23 mouse cellular contexts compared by ENCODE assay signal in the genomic region with DNA sequence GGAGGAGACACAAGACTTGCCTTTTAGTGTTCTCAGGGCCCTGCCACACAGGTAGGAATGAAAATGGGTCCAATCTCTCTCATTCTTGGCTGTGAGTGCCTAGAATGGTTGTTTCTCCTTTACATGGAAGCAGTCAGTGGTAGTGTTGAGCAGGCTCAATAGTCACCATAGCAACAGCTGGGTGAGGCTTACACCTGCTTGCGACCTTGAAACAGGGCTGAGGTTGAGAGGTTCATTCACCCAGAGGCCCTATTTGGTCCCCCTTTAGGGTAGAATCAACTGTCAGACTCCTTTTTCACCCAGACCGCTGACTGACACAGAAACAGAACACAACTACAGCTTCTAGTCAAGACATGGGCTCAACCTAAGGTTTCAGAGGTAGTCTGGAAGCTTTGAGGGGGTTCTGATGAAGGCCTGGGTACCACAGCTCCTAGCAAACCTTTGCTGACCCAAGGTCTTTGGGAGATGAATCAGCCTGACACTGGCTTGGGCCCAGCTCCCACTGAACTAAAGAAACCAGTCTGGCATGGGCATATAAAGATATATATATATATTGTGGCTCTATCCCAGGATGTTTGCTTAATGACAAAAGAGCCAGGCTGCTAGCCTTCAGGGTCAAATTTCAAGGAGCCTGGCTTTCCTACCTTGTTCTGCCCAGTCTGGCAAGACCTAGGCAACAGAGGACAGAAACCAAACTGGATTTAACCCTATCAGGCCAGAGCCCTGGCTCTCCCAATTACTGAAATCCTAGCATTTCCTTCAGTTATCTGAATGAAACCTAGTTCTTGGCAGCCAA. TPM values are rescaled to one million over a fixed set of nuclear protein-coding genes. Genes with fewer than 3 reads are reported as not detected.
DNase-seq lines count a peak whose midpoint lies in the region; ATAC-seq and TF ChIP-seq lines count a peak whose summit lies in the region.
"Had no signal": no experiment of that assay in that cellular context is flagged by ENCODE, and none has a peak within 500 bp of the region (broad histone marks: within the 10 kb centered on the region; RNA-seq: fewer than 3 reads in every experiment).

No protein-coding gene starts in this region.

- H3K9ac ChIP-seq in hindbrain, embryonic 13.5 days: no peak overlapping the region
- no peak overlapping the region for H3K9ac ChIP-seq in liver, embryonic 11.5 days (ENCODE audit: low read depth, low read length)
- H3K9ac ChIP-seq: forebrain, embryonic 13.5 days; hindbrain, embryonic 14.5 days had no signal

- H3K79me2 ChIP-seq in myocyte (ENCODE audit: control insufficient read depth, insufficient read depth): no peaks in the 10 kb centered on the region

- H3K4me3 ChIP-seq in kidney, adult 2 months (ENCODE audit: insufficient read depth, low read depth, low read length): no peak overlapping the region
- H3K4me3 ChIP-seq in myocyte: no peak overlapping the region
- no peak overlapping the region for H3K4me3 ChIP-seq in hindbrain, embryonic 13.5 days
- no peak overlapping the region for H3K4me3 ChIP-seq in liver, embryonic 11.5 days (ENCODE audit: low read depth, low read length)
- H3K4me3 ChIP-seq: forebrain, embryonic 13.5 days; midbrain, embryonic 10.5 days had no signal

- peak overlapping the region; percentile 58 for H3K27ac ChIP-seq in kidney, adult 2 months (ENCODE audit: insufficient read depth, low read depth, low read length)
- no peak overlapping the region for H3K27ac ChIP-seq in hindbrain, embryonic 13.5 days
- no peak overlapping the region for H3K27ac ChIP-seq in liver, embryonic 11.5 days (ENCODE audit: low read depth, low read length)
- H3K27ac ChIP-seq: forebrain, embryonic 13.5 days; hindbrain, embryonic 14.5 days; midbrain, embryonic 10.5 days had no signal

- TF ChIP-seq POLR2A in kidney, adult 2 months (IDR thresholded peaks at IDR 0.05; ENCODE audit: low read depth, low read length): no peak
- no peak for TF ChIP-seq POLR2A in myocyte (IDR thresholded peaks at IDR 0.05; ENCODE audit: insufficient read length, low read depth)

- peaks cover 11% of the 10 kb centered on the region for H3K4me1 ChIP-seq in kidney, adult 2 months (ENCODE audit: control insufficient read depth, insufficient read depth, low read length)
- no peaks in the 10 kb centered on the region for H3K4me1 ChIP-seq in hindbrain, embryonic 13.5 days (replicated peaks)
- no peaks in the 10 kb centered on the region; the same call in 1 of the 2 replicates for H3K4me1 ChIP-seq in liver, embryonic 11.5 days (replicated peaks; ENCODE audit: control insufficient read depth, insufficient read depth, low read length)
- H3K4me1 ChIP-seq: forebrain, embryonic 13.5 days had no signal

- H3K27me3 ChIP-seq in kidney, adult 2 months (replicated peaks; ENCODE audit: control insufficient read depth, insufficient read depth, low read length): no peaks in the 10 kb centered on the region
- no peaks in the 10 kb centered on the region for H3K27me3 ChIP-seq in myocyte (ENCODE audit: control insufficient read depth, insufficient read depth, insufficient read length)
- no peaks in the 10 kb centered on the region for H3K27me3 ChIP-seq in hindbrain, embryonic 13.5 days
- no peaks in the 10 kb centered on the region for H3K27me3 ChIP-seq in liver, embryonic 11.5 days (replicated peaks; ENCODE audit: control insufficient read depth, insufficient read depth, low read length)
- H3K27me3 ChIP-seq: CH12.LX; forebrain, embryonic 13.5 days had no signal

- H3K36me3 ChIP-seq in kidney, adult 2 months (ENCODE audit: control insufficient read depth, insufficient read depth, low read length): no peaks in the 10 kb centered on the region; the same call in 1 of the 2 replicates
- no peaks in the 10 kb centered on the region for H3K36me3 ChIP-seq in myocyte (ENCODE audit: control insufficient read depth, insufficient read depth)
- peaks cover 7% of the 10 kb centered on the region; the same call in 1 of the 2 replicates for H3K36me3 ChIP-seq in hindbrain, embryonic 13.5 days
- no peaks in the 10 kb centered on the region; the same call in 1 of the 2 replicates for H3K36me3 ChIP-seq in liver, embryonic 11.5 days (ENCODE audit: control insufficient read depth, insufficient read depth, low read length)

- no peak for TF ChIP-seq CTCF in kidney, adult 2 months (conservative IDR thresholded peaks at IDR 0.05; ENCODE audit: insufficient read depth, insufficient read length, low read depth, low read length)

- 78% methylated on average over 2 of the region's 2 CpGs for WGBS in kidney, adult 2 months
- 83% methylated on average over 2 of the region's 2 CpGs for WGBS in hindbrain, embryonic 13.5 days
- WGBS in liver, embryonic 11.5 days: 77% methylated on average over 2 of the region's 2 CpGs

- no peak for ATAC-seq in hindbrain, embryonic 13.5 days (ENCODE audit: low FRiP score)
- no peak for ATAC-seq in liver, embryonic 11.5 days (replicated peaks; ENCODE audit: low FRiP score)
- ATAC-seq in megakaryocyte, adult 5-6 weeks (ENCODE audit: poor library complexity, severe bottlenecking): no peak
- ATAC-seq: forebrain, embryonic 13.5 days had no signal

- H3K9me3 ChIP-seq in hindbrain, embryonic 13.5 days: no peaks in the 10 kb centered on the region
- no peaks in the 10 kb centered on the region for H3K9me3 ChIP-seq in liver, embryonic 11.5 days (ENCODE audit: control insufficient read depth, low read length)
- H3K9me3 ChIP-seq: forebrain, embryonic 13.5 days; midbrain, embryonic 10.5 days had no signal

- peak overlapping the region; percentile 10 for H3K4me2 ChIP-seq in myocyte (ENCODE audit: low read depth)
- no peak overlapping the region for H3K4me2 ChIP-seq in hindbrain, embryonic 13.5 days
- H3K4me2 ChIP-seq in liver, embryonic 11.5 days: no peak overlapping the region
- H3K4me2 ChIP-seq: forebrain, embryonic 13.5 days; hindbrain, embryonic 14.5 days had no signal

- DNase-seq in kidney, adult 2 months: peak; percentile 28
- no peak for DNase-seq in kidney, adult 9 months
- peak; percentile 55 for DNase-seq in thymus, postnatal 0 days (ENCODE audit: low spot score)
- no peak for DNase-seq in thymus, adult 18-20 months
- no peak for DNase-seq in liver, embryonic 11.5 days (ENCODE audit: low spot score)
- DNase-seq: adrenal gland, adult 2 months; cerebellum, postnatal 14 days; embryo, embryonic 11 days; gastrocnemius, postnatal 25 days; kidney, postnatal 14 days; layer of hippocampus, adult 9-11 months; right cerebral cortex, postnatal 14 days had no signal

- no peak overlapping the region for H3ac ChIP-seq in myocyte (ENCODE audit: control insufficient read depth, insufficient read length)

TF ChIP-seq in myocyte, 11 proteins besides CTCF, POLR2A, EP300 and RAD21 (continues in another document):
- TF ChIP-seq SRF (IDR thresholded peaks at IDR 0.05; ENCODE audit: control insufficient read depth, insufficient read length, low read depth) (no peak), E2F4 (IDR thresholded peaks at IDR 0.05; ENCODE audit: insufficient read depth) (no peak), CEBPB (IDR thresholded peaks at IDR 0.05; ENCODE audit: insufficient read depth, poor library complexity, severe bottlenecking) (no peak), POLR2AphosphoS2 (IDR thresholded peaks at IDR 0.05; ENCODE audit: insufficient read length, low read depth) (no peak), USF1 (IDR thresholded peaks at IDR 0.05; ENCODE audit: low read depth) (no peak)

RNA-seq across cellular contexts. Expression of a gene that starts 2.4 kb away (rescaled TPM):
- 44.0 TPM in 2 replicates for polyA plus RNA-seq in kidney, adult 2 months (2012; rRNA removed)
- 3.2 and 4.1 TPM in 2 replicates for polyA plus RNA-seq in thymus, postnatal 0 days (2015; fragmentation: Nextera tagmentation; extraction: Ambion mirVana)
- polyA plus RNA-seq in myocyte (2012; fragmentation: generic; extraction: Trizol): 0.16 TPM
- polyA plus RNA-seq in hindbrain, embryonic 13.5 days (2015; fragmentation: Nextera tagmentation; extraction: Ambion mirVana): 0.19 and 0.22 TPM in 2 replicates
- 0.11 TPM in 1 of 2 replicates, not detected in the other for polyA plus RNA-seq in liver, embryonic 11.5 days (2014; fragmentation: Nextera tagmentation; extraction: Ambion mirVana)
- total RNA-seq in megakaryocyte, adult 5-6 weeks (2015): not detected in 2 replicates
- total RNA-seq in megakaryocyte, adult 5-6 weeks (2017): not detected in 2 replicates
- total RNA-seq: adrenal gland, adult 2 months; gastrocnemius, postnatal 25 days had no signal
- polyA plus RNA-seq: adrenal gland, adult 2 months; heart, postnatal 0 days; limb, embryonic 14.5 days; midbrain, embryonic 10.5 days had no signal

RNA-seq across cellular contexts. Expression of a gene that starts 8.2 kb away (rescaled TPM):
- not detected in 2 replicates for polyA plus RNA-seq in kidney, adult 2 months (2012; rRNA removed)
- polyA plus RNA-seq in thymus, postnatal 0 days (2015; fragmentation: Nextera tagmentation; extraction: Ambion mirVana): not detected in 2 replicates
- not detected for polyA plus RNA-seq in myocyte (2012; fragmentation: generic; extraction: Trizol)
- not detected in 2 replicates for polyA plus RNA-seq in hindbrain, embryonic 13.5 days (2015; fragmentation: Nextera tagmentation; extraction: Ambion mirVana)
- not detected in 2 replicates for polyA plus RNA-seq in liver, embryonic 11.5 days (2014; fragmentation: Nextera tagmentation; extraction: Ambion mirVana)
- total RNA-seq in megakaryocyte, adult 5-6 weeks (2015): not detected in 2 replicates
- not detected in 2 replicates for total RNA-seq in megakaryocyte, adult 5-6 weeks (2017)
- total RNA-seq: adrenal gland, adult 2 months; CH12.LX; gastrocnemius, postnatal 25 days; heart, adult 8-10 months had no signal
- polyA plus RNA-seq: adrenal gland, adult 2 months; forebrain, embryonic 13.5 days; heart, postnatal 0 days; hindbrain, embryonic 14.5 days; limb, embryonic 14.5 days; midbrain, embryonic 10.5 days; neural tube, embryonic 14.5 days had no signal

RNA-seq across cellular contexts. Expression of a gene that starts 8.2 kb away (rescaled TPM):
- polyA plus RNA-seq in kidney, adult 2 months (2012; rRNA removed): not detected in 2 replicates
- not detected in 2 replicates for polyA plus RNA-seq in thymus, postnatal 0 days (2015; fragmentation: Nextera tagmentation; extraction: Ambion mirVana)
- polyA plus RNA-seq in myocyte (2012; fragmentation: generic; extraction: Trizol): not detected
- not detected in 2 replicates for polyA plus RNA-seq in hindbrain, embryonic 13.5 days (2015; fragmentation: Nextera tagmentation; extraction: Ambion mirVana)
- not detected in 2 replicates for polyA plus RNA-seq in liver, embryonic 11.5 days (2014; fragmentation: Nextera tagmentation; extraction: Ambion mirVana)
- total RNA-seq in megakaryocyte, adult 5-6 weeks (2015): not detected in 2 replicates
- 0.48 TPM in 1 of 2 replicates, not detected in the other for total RNA-seq in megakaryocyte, adult 5-6 weeks (2017)
- total RNA-seq: CH12.LX; heart, adult 8-10 months had no signal
- polyA plus RNA-seq: adrenal gland, adult 2 months; forebrain, embryonic 13.5 days; heart, postnatal 0 days; hindbrain, embryonic 14.5 days; limb, embryonic 14.5 days; midbrain, embryonic 10.5 days; neural tube, embryonic 14.5 days had no signal

RNA-seq across cellular contexts. Expression of a gene that starts 13.8 kb away (rescaled TPM):
- polyA plus RNA-seq in kidney, adult 2 months (2012; rRNA removed): 6.3 and 6.5 TPM in 2 replicates
- 0.87 and 1.1 TPM in 2 replicates for polyA plus RNA-seq in thymus, postnatal 0 days (2015; fragmentation: Nextera tagmentation; extraction: Ambion mirVana)
- polyA plus RNA-seq in myocyte (2012; fragmentation: generic; extraction: Trizol): 1.5 TPM
- polyA plus RNA-seq in hindbrain, embryonic 13.5 days (2015; fragmentation: Nextera tagmentation; extraction: Ambion mirVana): 1.7 and 1.9 TPM in 2 replicates
- polyA plus RNA-seq in liver, embryonic 11.5 days (2014; fragmentation: Nextera tagmentation; extraction: Ambion mirVana): 0.64 and 1.1 TPM in 2 replicates
- total RNA-seq in megakaryocyte, adult 5-6 weeks (2015): not detected in 2 replicates
- not detected in 2 replicates for total RNA-seq in megakaryocyte, adult 5-6 weeks (2017)
- total RNA-seq: CH12.LX had no signal

RNA-seq across cellular contexts. Expression of a gene that starts 41.3 kb away (rescaled TPM):
- polyA plus RNA-seq in kidney, adult 2 months (2012; rRNA removed): 46.0 and 52.5 TPM in 2 replicates
- polyA plus RNA-seq in thymus, postnatal 0 days (2015; fragmentation: Nextera tagmentation; extraction: Ambion mirVana): 28.6 and 30.5 TPM in 2 replicates
- 75.9 TPM for polyA plus RNA-seq in myocyte (2012; fragmentation: generic; extraction: Trizol)
- polyA plus RNA-seq in hindbrain, embryonic 13.5 days (2015; fragmentation: Nextera tagmentation; extraction: Ambion mirVana): 62.6 and 63.7 TPM in 2 replicates
- polyA plus RNA-seq in liver, embryonic 11.5 days (2014; fragmentation: Nextera tagmentation; extraction: Ambion mirVana): 32.8 and 37.7 TPM in 2 replicates
- 3.3 and 6.7 TPM in 2 replicates for total RNA-seq in megakaryocyte, adult 5-6 weeks (2015)
- 7.3 and 9.3 TPM in 2 replicates for total RNA-seq in megakaryocyte, adult 5-6 weeks (2017)

Comparison
In these comparisons a context has a peak if more than half of its experiments do, and no peak if none do; other contexts are left out.
1. DNase-seq: peak in kidney, adult 2 months (single experiment) and thymus, postnatal 0 days (single experiment); none in kidney, adult 9 months (single experiment), thymus, adult 18-20 months (0 of 2) and liver, embryonic 11.5 days (single experiment).